Mouse (Mus musculus) liver, embryonic 16.5 days (tissue): ENCODE results near the gene Gm7694. TPM values are rescaled to one million over a fixed set of nuclear protein-coding genes. Genes with fewer than 3 reads are reported as not detected.
A peak's percentile ranks its signal among the peaks of the same experiment; 100 is the strongest.

Experiments
- ATAC-seq: fragments of 200-750 bp; cut with Nextera tagmentation; 2 replicates; pipeline ENCODE4 v1.8.0; 2017; ENCODE audit warnings: low read depth, mild to moderate bottlenecking, moderate number of reproducible peaks, moderate library complexity
- H3K27ac ChIP-seq: fragments of 300-500 bp; sonication (generic); 2 replicates; pipeline ENCODE4 v1.5.1; 2014; ENCODE audit warnings: mild to moderate bottlenecking, low read length
- H3K27me3 ChIP-seq: fragments of 300-500 bp; sonication (generic); 2 replicates; pipeline ENCODE4 v1.6.1; 2014; ENCODE audit warnings: low read depth, low read length, mixed read lengths; ENCODE audit not compliant: control insufficient read depth, insufficient read depth
- H3K36me3 ChIP-seq: fragments of 300-500 bp; sonication (generic); 2 replicates; pipeline ENCODE4 v1.6.1; 2014; ENCODE audit warnings: mild to moderate bottlenecking; ENCODE audit not compliant: control insufficient read depth, insufficient read depth
- H3K4me1 ChIP-seq: fragments of 300-500 bp; sonication (generic); 2 replicates; pipeline ENCODE4 v1.6.1; 2014; ENCODE audit warnings: low read depth, low read length, mixed read lengths; ENCODE audit not compliant: control insufficient read depth
- H3K4me2 ChIP-seq: fragments of 300-500 bp; sonication (generic); 2 replicates; pipeline ENCODE4 v1.6.1; 2014; ENCODE audit warnings: low read depth, low read length, mixed read lengths
- H3K4me3 ChIP-seq: fragments of 300-500 bp; sonication (generic); 2 replicates; pipeline ENCODE4 v1.5.1; 2014; ENCODE audit warnings: low read depth, mild to moderate bottlenecking, low read length
- H3K9ac ChIP-seq: fragments of 300-500 bp; sonication (generic); 2 replicates; pipeline ENCODE4 v1.6.1; 2014; ENCODE audit warnings: low read depth, low read length
- H3K9me3 ChIP-seq: fragments of 300-500 bp; sonication (generic); replicated peaks from 2 replicates; pipeline ENCODE4 v1.6.1; 2016; ENCODE audit warnings: low read length; ENCODE audit not compliant: control insufficient read depth
- WGBS: fragments of 180-500 bp; shearing (Covaris S2); extraction: QIAGEN DNeasy Blood & Tissue Kit; methylation state at CpG from one replicate; pipeline ENCODE4 v1.1.7; 2014; ENCODE audit not compliant: insufficient replicate concordance; 5-methylcytosine and 5-hydroxymethylcytosine counted together
- polyA plus RNA-seq: library from polyadenylated mRNA; unstranded; fragments of >200 nt; fragmentation: Nextera tagmentation; extraction: Ambion mirVana; gene quantifications from 2 replicates; pipeline ENCODE4 v1.2.1, GENCODE M21; 2015

Gene Gm7694
- polyA plus RNA-seq, 1 experiment from 2014 or later = 2.4 TPM

GRCm38 (mm10) chr1:170299496-170299895, 6.6 kb downstream of the Gm7694 start:
- H3K4me2 ChIP-seq = no peak overlapping the region
- ATAC-seq = no peak
- no peak overlapping the region for H3K4me3 ChIP-seq
- no peaks in the 10 kb centered on the region for H3K9me3 ChIP-seq
- no peaks in the 10 kb centered on the region for H3K36me3 ChIP-seq
- WGBS = 46% methylated on average over 4 of the region's 4 CpGs
- H3K9ac ChIP-seq = no peak overlapping the region
- H3K27ac ChIP-seq = no peak overlapping the region
- H3K4me1 ChIP-seq = no peaks in the 10 kb centered on the region
- no peaks in the 10 kb centered on the region for H3K27me3 ChIP-seq

GRCm38 (mm10) chr1:170294786-170295570, 11.2 kb downstream of the Gm7694 start:
- no peak overlapping the region for H3K27ac ChIP-seq
- no peaks in the 10 kb centered on the region for H3K9me3 ChIP-seq
- no peaks in the 10 kb centered on the region for H3K36me3 ChIP-seq
- WGBS = 68% methylated on average over 15 of the region's 15 CpGs
- H3K9ac ChIP-seq = no peak overlapping the region
- H3K4me1 ChIP-seq = no peaks in the 10 kb centered on the region
- H3K4me2 ChIP-seq = no peak overlapping the region
- H3K27me3 ChIP-seq = no peaks in the 10 kb centered on the region
- H3K4me3 ChIP-seq = no peak overlapping the region
- no peak for ATAC-seq

- Histone ChIP-seq H3K27ac (no peak overlapping the region), H3K4me1 (no peaks in the 10 kb centered on the region), H3K4me3 (no peak overlapping the region), H3K9me3 (no peaks in the 10 kb centered on the region), H3K36me3 (no peaks in the 10 kb centered on the region), H3K4me2 (no peak overlapping the region), H3K9ac (no peak overlapping the region), H3K27me3 (no peaks in the 10 kb centered on the region)
- ATAC-seq = no peak
- 59% methylated on average over 5 of the region's 5 CpGs for WGBS
Measured at GRCm38 (mm10) chr1:170293257-170293656, 12.9 kb downstream of the Gm7694 start.

GRCm38 (mm10) chr1:170292239-170292951, 13.7 kb downstream of the Gm7694 start:
- no peak for ATAC-seq
- 42% methylated on average over 9 of the region's 9 CpGs for WGBS
- no peak overlapping the region for H3K4me2 ChIP-seq

GRCm38 (mm10) chr1:170282415-170283129, 23.6 kb downstream of the Gm7694 start:
- H3K27me3 ChIP-seq = no peaks in the 10 kb centered on the region
- 25% methylated on average over 4 of the region's 4 CpGs for WGBS
- peak; percentile 32; the same call in 1 of the 2 replicates for ATAC-seq
- H3K4me3 ChIP-seq = no peak overlapping the region
- H3K4me2 ChIP-seq = no peak overlapping the region
- no peak overlapping the region for H3K9ac ChIP-seq
- H3K36me3 ChIP-seq = no peaks in the 10 kb centered on the region
- no peaks in the 10 kb centered on the region for H3K9me3 ChIP-seq
- peak overlapping the region; percentile 42 for H3K27ac ChIP-seq
- H3K4me1 ChIP-seq = no peaks in the 10 kb centered on the region

More at GRCm38 (mm10) chr1:170292239-170292951, 13.7 kb downstream of the Gm7694 start:
- no peaks in the 10 kb centered on the region for H3K4me1 ChIP-seq
- no peak overlapping the region for H3K9ac ChIP-seq
- no peaks in the 10 kb centered on the region for H3K9me3 ChIP-seq
- no peak overlapping the region for H3K27ac ChIP-seq
- H3K4me3 ChIP-seq = no peak overlapping the region
- H3K27me3 ChIP-seq = no peaks in the 10 kb centered on the region
- no peaks in the 10 kb centered on the region for H3K36me3 ChIP-seq

- Histone ChIP-seq H3K27ac (no peak within 1 kb of the TSS), H3K4me3 (no peak within 1 kb of the TSS), H3K4me1 (no peaks in the 10 kb centered on the region), H3K36me3 (no peaks in the 10 kb centered on the region), H3K27me3 (no peaks in the 10 kb centered on the region), H3K4me2 (no peak within 1 kb of the TSS), H3K9me3 (no peaks in the 10 kb centered on the region), H3K9ac (no peak within 1 kb of the TSS)
- 47% methylated on average over 2 of the region's 3 CpGs for WGBS
- ATAC-seq = 0 out of 2 replicates have a peak, but pooled peaks have one; percentile 32
Measured at GRCm38 (mm10) chr1:170277016-170277415, 29.1 kb downstream of the Gm7694 start, which contains the start of gene Sh2d1b1. Gene Sh2d1b1, plus strand, starts transcription at chr1:170277320.

GRCm38 (mm10) chr1:170273252-170273651, 32.9 kb downstream of the Gm7694 start:
- ATAC-seq = no peak
- Histone ChIP-seq H3K4me3 (no peak overlapping the region), H3K4me1 (no peaks in the 10 kb centered on the region), H3K9ac (no peak overlapping the region), H3K36me3 (no peaks in the 10 kb centered on the region), H3K27me3 (no peaks in the 10 kb centered on the region), H3K4me2 (no peak overlapping the region), H3K27ac (no peak overlapping the region), H3K9me3 (no peaks in the 10 kb centered on the region)

- H3K4me2 ChIP-seq = no peak overlapping the region
- H3K4me3 ChIP-seq = no peak overlapping the region
- ATAC-seq = no peak
- H3K9ac ChIP-seq = no peak overlapping the region
- H3K27me3 ChIP-seq = no peaks in the 10 kb centered on the region
- H3K9me3 ChIP-seq = no peaks in the 10 kb centered on the region
- no peak overlapping the region for H3K27ac ChIP-seq
- no peaks in the 10 kb centered on the region for H3K4me1 ChIP-seq
- WGBS = 41% methylated on average over 4 of the region's 4 CpGs
- no peaks in the 10 kb centered on the region for H3K36me3 ChIP-seq
Measured at GRCm38 (mm10) chr1:170270696-170271095, 35.4 kb downstream of the Gm7694 start.
